Mouse (Mus musculus) liver, embryonic 13.5 days (tissue): ENCODE measurements around the gene Oxct2b. TPM values are rescaled to one million over a fixed set of nuclear protein-coding genes. Genes with fewer than 3 reads are reported as not detected.
A peak's percentile ranks its signal among the peaks of the same experiment; 100 is the strongest.

Source experiments
- ATAC-seq: fragments of 200-750 bp; cut with Nextera tagmentation; 2 replicates; pipeline ENCODE4 v1.8.0; 2017; ENCODE audit warnings: low read depth, mild to moderate bottlenecking, moderate number of reproducible peaks, moderate library complexity
- DNase-seq: peaks from one replicate; pipeline ENCODE4 v3.0.0; 2022
- H3K27ac ChIP-seq: fragments of 300-500 bp; sonication (generic); 2 replicates; pipeline ENCODE4 v1.5.1; 2015; ENCODE audit warnings: moderate library complexity, mild to moderate bottlenecking, inconsistent platforms
- H3K27me3 ChIP-seq: fragments of 300-500 bp; sonication (generic); 2 replicates; pipeline ENCODE4 v1.6.1; 2015; ENCODE audit warnings: mild to moderate bottlenecking, inconsistent platforms
- H3K36me3 ChIP-seq: fragments of 300-500 bp; sonication (generic); 2 replicates; pipeline ENCODE4 v1.6.1; 2015; ENCODE audit warnings: mild to moderate bottlenecking, inconsistent platforms
- H3K4me1 ChIP-seq: fragments of 300-500 bp; sonication (generic); replicated peaks from 2 replicates; pipeline ENCODE4 v1.6.1; 2015; ENCODE audit warnings: inconsistent platforms
- H3K4me2 ChIP-seq: fragments of 300-500 bp; sonication (generic); 2 replicates; pipeline ENCODE4 v1.6.1; 2015; ENCODE audit warnings: inconsistent platforms, mild to moderate bottlenecking, moderate library complexity
- H3K4me3 ChIP-seq: fragments of 300-500 bp; sonication (generic); replicated peaks from 2 replicates; pipeline ENCODE4 v1.5.1; 2015; ENCODE audit warnings: mild to moderate bottlenecking, inconsistent platforms
- H3K9ac ChIP-seq: fragments of 300-500 bp; sonication (generic); 2 replicates; pipeline ENCODE4 v1.6.1; 2015; ENCODE audit warnings: mild to moderate bottlenecking, inconsistent platforms
- H3K9me3 ChIP-seq: fragments of 300-500 bp; sonication (generic); replicated peaks from 2 replicates; pipeline ENCODE4 v1.6.1; 2016; ENCODE audit warnings: inconsistent platforms
- WGBS: fragments of 180-500 bp; shearing (Covaris S2); methylation state at CpG from one replicate; pipeline ENCODE4 v1.1.7; 2015; ENCODE audit not compliant: insufficient replicate concordance; 5-methylcytosine and 5-hydroxymethylcytosine counted together
- polyA plus RNA-seq: library from polyadenylated mRNA; unstranded; fragments of >200 nt; fragmentation: Nextera tagmentation; extraction: Ambion mirVana; gene quantifications from 2 replicates; pipeline ENCODE4 v1.2.1, GENCODE M21; 2015

Oxct2b gene
- polyA plus RNA-seq = not detected in 2 replicates

- no peaks in the 10 kb centered on the region; the same call in 1 of the 2 replicates for H3K4me1 ChIP-seq
- no peak within 1 kb of the TSS for H3K27ac ChIP-seq
- DNase-seq = no peak
- ATAC-seq = no peak
- WGBS = 15% methylated on average over 22 of the region's 22 CpGs
- H3K9me3 ChIP-seq = no peaks in the 10 kb centered on the region
- H3K36me3 ChIP-seq = no peaks in the 10 kb centered on the region
- peak within 1 kb of the TSS; percentile 35 for H3K4me2 ChIP-seq
- peaks cover 13% of the 10 kb centered on the region for H3K27me3 ChIP-seq
- H3K4me3 ChIP-seq = peak within 1 kb of the TSS; percentile 21; the same call in 1 of the 2 replicates
- no peak within 1 kb of the TSS for H3K9ac ChIP-seq
Observed at GRCm38 (mm10) chr4:123116011-123116410, at the start of gene Oxct2b. TSS of gene Oxct2b (plus strand) at chr4:123116266.

GRCm38 (mm10) chr4:123068646-123069045 lies 47.4 kb upstream of the Oxct2b start:
- peaks cover 5% of the 10 kb centered on the region for H3K4me1 ChIP-seq
- no peaks in the 10 kb centered on the region for H3K9me3 ChIP-seq
- WGBS = 33% methylated on average over 6 of the region's 6 CpGs
- no peak overlapping the region for H3K9ac ChIP-seq
- H3K27ac ChIP-seq = no peak overlapping the region
- peaks cover 27% of the 10 kb centered on the region for H3K27me3 ChIP-seq
- no peak overlapping the region for H3K4me3 ChIP-seq
- ATAC-seq = no peak
- DNase-seq = no peak
- no peaks in the 10 kb centered on the region for H3K36me3 ChIP-seq
- no peak overlapping the region for H3K4me2 ChIP-seq

GRCm38 (mm10) chr4:123071266-123071966 lies 44.6 kb upstream of the Oxct2b start:
- H3K36me3 ChIP-seq = no peaks in the 10 kb centered on the region
- peak overlapping the region; percentile 50 for H3K4me2 ChIP-seq
- H3K4me1 ChIP-seq = peaks cover 5% of the 10 kb centered on the region
- no peaks in the 10 kb centered on the region for H3K9me3 ChIP-seq
- H3K27ac ChIP-seq = no peak overlapping the region
- peaks cover 27% of the 10 kb centered on the region for H3K27me3 ChIP-seq
- ATAC-seq = peak; percentile 74
- peak overlapping the region; percentile 22; the same call in 1 of the 2 replicates for H3K4me3 ChIP-seq
- H3K9ac ChIP-seq = no peak overlapping the region
- WGBS = 5% methylated on average over 13 of the region's 13 CpGs
- DNase-seq = peak; percentile 20

- no peaks in the 10 kb centered on the region; the same call in 1 of the 2 replicates for H3K27me3 ChIP-seq
- H3K9ac ChIP-seq = no peak overlapping the region
- no peak overlapping the region for H3K27ac ChIP-seq
- ATAC-seq (no peak), DNase-seq (no peak)
- peaks cover 13% of the 10 kb centered on the region for H3K4me1 ChIP-seq
- no peaks in the 10 kb centered on the region for H3K36me3 ChIP-seq
- no peaks in the 10 kb centered on the region for H3K9me3 ChIP-seq
- no peak overlapping the region for H3K4me2 ChIP-seq
- H3K4me3 ChIP-seq = no peak overlapping the region
- WGBS = 64% methylated on average over 8 of the region's 8 CpGs
Observed at GRCm38 (mm10) chr4:123076928-123077327, 39.1 kb upstream of the Oxct2b start.

- Histone ChIP-seq H3K27me3 (no peaks in the 10 kb centered on the region; the same call in 1 of the 2 replicates), H3K9me3 (no peaks in the 10 kb centered on the region), H3K4me1 (peaks cover 13% of the 10 kb centered on the region), H3K4me3 (no peak overlapping the region), H3K27ac (no peak overlapping the region), H3K9ac (no peak overlapping the region), H3K4me2 (peak overlapping the region; percentile 24; the same call in 1 of the 2 replicates), H3K36me3 (no peaks in the 10 kb centered on the region)
- WGBS = 21% methylated on average over 4 of the region's 4 CpGs
- ATAC-seq = peak; percentile 74
- no peak for DNase-seq
Observed at GRCm38 (mm10) chr4:123078231-123078630, 37.8 kb upstream of the Oxct2b start.

- WGBS = 60% methylated on average over 13 of the region's 13 CpGs
- DNase-seq (no peak), ATAC-seq (no peak)
- H3K4me1 ChIP-seq = peaks cover 13% of the 10 kb centered on the region
- no peaks in the 10 kb centered on the region for H3K9me3 ChIP-seq
- no peak overlapping the region for H3K4me2 ChIP-seq
- no peak overlapping the region for H3K9ac ChIP-seq
- H3K36me3 ChIP-seq = no peaks in the 10 kb centered on the region
- H3K4me3 ChIP-seq = no peak overlapping the region
- H3K27ac ChIP-seq = no peak overlapping the region
- no peaks in the 10 kb centered on the region for H3K27me3 ChIP-seq
Observed at GRCm38 (mm10) chr4:123080791-123081190, 35.3 kb upstream of the Oxct2b start.

GRCm38 (mm10) chr4:123082283-123083163 lies 33.5 kb upstream of the Oxct2b start:
- H3K4me1 ChIP-seq = peaks cover 13% of the 10 kb centered on the region
- no peak overlapping the region for H3K4me2 ChIP-seq
- no peaks in the 10 kb centered on the region for H3K27me3 ChIP-seq
- ATAC-seq (no peak), DNase-seq (peak; percentile 26)
- no peaks in the 10 kb centered on the region for H3K9me3 ChIP-seq
- H3K36me3 ChIP-seq = no peaks in the 10 kb centered on the region
- no peak overlapping the region for H3K27ac ChIP-seq
- WGBS = 66% methylated on average over 20 of the region's 20 CpGs
- no peak overlapping the region for H3K9ac ChIP-seq
- no peak overlapping the region for H3K4me3 ChIP-seq

GRCm38 (mm10) chr4:123083323-123083902 lies 32.7 kb upstream of the Oxct2b start:
- H3K4me2 ChIP-seq = no peak overlapping the region
- no peak overlapping the region for H3K9ac ChIP-seq
- no peak overlapping the region for H3K27ac ChIP-seq
- H3K4me1 ChIP-seq = peaks cover 4% of the 10 kb centered on the region
- DNase-seq (no peak), ATAC-seq (no peak)
- H3K4me3 ChIP-seq = no peak overlapping the region
- no peaks in the 10 kb centered on the region for H3K9me3 ChIP-seq
- H3K36me3 ChIP-seq = no peaks in the 10 kb centered on the region
- no peaks in the 10 kb centered on the region for H3K27me3 ChIP-seq
- 49% methylated on average over 13 of the region's 13 CpGs for WGBS

GRCm38 (mm10) chr4:123085290-123085689 lies 30.8 kb upstream of the Oxct2b start:
- Histone ChIP-seq H3K4me1 (no peaks in the 10 kb centered on the region), H3K27me3 (no peaks in the 10 kb centered on the region), H3K27ac (no peak overlapping the region), H3K4me3 (no peak overlapping the region), H3K4me2 (no peak overlapping the region), H3K9ac (no peak overlapping the region), H3K9me3 (no peaks in the 10 kb centered on the region), H3K36me3 (no peaks in the 10 kb centered on the region)
- 63% methylated on average over 2 of the region's 2 CpGs for WGBS
- DNase-seq (no peak), ATAC-seq (no peak)

GRCm38 (mm10) chr4:123086381-123086780 lies 29.7 kb upstream of the Oxct2b start:
- DNase-seq (no peak), ATAC-seq (no peak)
- H3K4me2 ChIP-seq = no peak overlapping the region
- H3K4me3 ChIP-seq = no peak overlapping the region
- no peaks in the 10 kb centered on the region for H3K36me3 ChIP-seq
- H3K9ac ChIP-seq = no peak overlapping the region
- H3K9me3 ChIP-seq = no peaks in the 10 kb centered on the region
- H3K27ac ChIP-seq = no peak overlapping the region
- 73% methylated on average over 4 of the region's 4 CpGs for WGBS
- H3K27me3 ChIP-seq = no peaks in the 10 kb centered on the region
- H3K4me1 ChIP-seq = no peaks in the 10 kb centered on the region

- 54% methylated on average over 5 of the region's 5 CpGs for WGBS
Observed at GRCm38 (mm10) chr4:123092621-123093020, 23.4 kb upstream of the Oxct2b start.

More at GRCm38 (mm10) chr4:123092621-123093020, 23.4 kb upstream of the Oxct2b start:
- ATAC-seq (no peak), DNase-seq (no peak)
- Histone ChIP-seq H3K27ac (no peak overlapping the region), H3K4me1 (0 out of 2 replicates have a peak, but pooled peaks cover 3% of the 10 kb centered on the region), H3K9ac (no peak overlapping the region), H3K9me3 (no peaks in the 10 kb centered on the region), H3K27me3 (no peaks in the 10 kb centered on the region), H3K4me2 (no peak overlapping the region), H3K4me3 (no peak overlapping the region), H3K36me3 (no peaks in the 10 kb centered on the region)
